Mouse (Mus musculus) left cerebral cortex, adult 6 months (tissue): ENCODE measurements around the gene Mrpl51. TPM values are rescaled to one million over a fixed set of nuclear protein-coding genes. Genes with fewer than 3 reads are reported as not detected.

Experiments
- long read RNA-seq, 2 experiments: library from polyadenylated mRNA; unstranded; transcript quantifications; one replicate each; pipeline ENCODE4 v2.0.0; 2019 to 2020
- polyA plus RNA-seq: library from polyadenylated mRNA; unstranded; fragments of <200 nt; fragmentation: Nextera tagmentation; gene quantifications from 2 replicates; pipeline ENCODE4 v1.2.3, GENCODE M21; 2021

The Mrpl51 gene
- 102 and 129 TPM in 2 replicates for polyA plus RNA-seq
- long read RNA-seq, experiment 1, transcript Mrpl51-201 (3 exons, 3,427 nt): major isoform, 60 of 71 reads
- long read RNA-seq, experiment 1, partial matches to known transcripts: 0 of 71 reads
- long read RNA-seq, experiment 1, other reads (novel, unspliced or antisense): 8 of 71 reads
- long read RNA-seq, experiment 2, transcript Mrpl51-201 (3 exons, 3,427 nt): major isoform, 87 of 116 reads
- long read RNA-seq, experiment 2, transcript Mrpl51-202 (3 exons, 855 nt): minor isoform, 17 of 116 reads
- long read RNA-seq, experiment 2, partial matches to known transcripts: 2 of 116 reads
- long read RNA-seq, experiment 2, other reads (novel, unspliced or antisense): 10 of 116 reads

DNA sequence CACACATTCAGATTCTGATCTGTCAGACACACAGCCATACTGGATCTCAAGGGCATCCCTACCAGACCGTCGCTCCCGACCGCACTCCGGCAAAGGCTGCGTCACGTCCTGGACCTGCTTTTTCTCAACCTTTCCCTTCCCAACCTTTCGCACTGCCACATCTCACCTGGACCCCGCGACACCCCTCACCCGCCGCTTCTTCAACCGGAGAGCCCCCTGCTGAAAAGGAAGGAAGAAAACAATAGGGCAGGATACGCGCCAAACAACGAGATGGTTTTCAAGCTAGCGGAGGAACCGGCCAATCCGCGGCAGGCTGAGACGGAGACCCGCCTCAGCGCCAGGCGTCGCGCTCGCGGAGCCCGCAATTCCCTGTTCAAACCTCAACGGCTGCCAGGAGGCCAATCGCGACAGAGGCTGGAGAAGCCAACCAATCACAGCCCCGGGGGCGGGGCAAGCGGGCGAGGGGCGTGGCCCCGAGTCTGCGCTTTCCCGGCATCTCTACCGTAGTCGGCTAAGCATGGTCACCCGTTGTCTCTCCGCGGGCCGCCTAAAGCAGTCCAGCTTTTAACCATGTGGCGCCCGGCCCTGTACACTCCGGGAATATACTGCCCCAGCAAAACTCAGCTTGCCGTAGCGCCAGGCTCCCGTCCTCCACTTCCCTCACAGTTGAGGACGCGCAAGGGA is at the start of gene Mrpl51, which contains the start of gene Ncapd2:
Gene Mrpl51 (plus strand): TSS at position 470 of the 684 bp plus-strand sequence.
Gene Ncapd2 (minus strand): TSS at position 370 of the 684 bp plus-strand sequence.

DNA sequence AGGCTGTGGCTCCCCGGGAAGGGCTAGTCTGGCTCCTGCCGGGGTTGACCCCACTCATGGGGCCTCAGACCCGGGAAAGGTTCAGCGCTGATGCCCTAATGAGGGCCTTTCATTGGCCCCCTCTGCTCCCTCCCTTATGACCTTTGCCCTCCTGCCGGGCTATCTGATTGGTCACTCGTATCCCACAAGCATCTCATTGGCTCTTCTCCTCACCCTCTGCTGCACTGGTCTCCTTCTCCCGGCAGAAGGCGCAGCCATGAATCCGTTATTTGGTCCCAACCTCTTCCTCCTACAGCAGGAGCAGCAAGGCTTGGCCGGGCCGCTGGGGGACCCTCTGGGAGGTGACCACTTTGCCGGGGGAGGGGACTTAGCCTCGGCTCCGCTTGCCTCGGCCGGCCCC is 46.6 kb upstream of the Mrpl51 start, which contains the start of gene Iffo1:
Gene Iffo1 (plus strand): TSS at position 241 of the 400 bp plus-strand sequence.

GRCm38 (mm10) chr6:125166051-125166751 is 25.4 kb upstream of the Mrpl51 start, which contains the start of gene Gapdh:
TSS of gene Gapdh (minus strand) at chr6:125166467.

GRCm38 (mm10) chr6:125215148-125215954 is 23.8 kb downstream of the Mrpl51 start, which contains the start of gene Vamp1:
TSS of gene Vamp1 (plus strand) at chr6:125215551.

DNA sequence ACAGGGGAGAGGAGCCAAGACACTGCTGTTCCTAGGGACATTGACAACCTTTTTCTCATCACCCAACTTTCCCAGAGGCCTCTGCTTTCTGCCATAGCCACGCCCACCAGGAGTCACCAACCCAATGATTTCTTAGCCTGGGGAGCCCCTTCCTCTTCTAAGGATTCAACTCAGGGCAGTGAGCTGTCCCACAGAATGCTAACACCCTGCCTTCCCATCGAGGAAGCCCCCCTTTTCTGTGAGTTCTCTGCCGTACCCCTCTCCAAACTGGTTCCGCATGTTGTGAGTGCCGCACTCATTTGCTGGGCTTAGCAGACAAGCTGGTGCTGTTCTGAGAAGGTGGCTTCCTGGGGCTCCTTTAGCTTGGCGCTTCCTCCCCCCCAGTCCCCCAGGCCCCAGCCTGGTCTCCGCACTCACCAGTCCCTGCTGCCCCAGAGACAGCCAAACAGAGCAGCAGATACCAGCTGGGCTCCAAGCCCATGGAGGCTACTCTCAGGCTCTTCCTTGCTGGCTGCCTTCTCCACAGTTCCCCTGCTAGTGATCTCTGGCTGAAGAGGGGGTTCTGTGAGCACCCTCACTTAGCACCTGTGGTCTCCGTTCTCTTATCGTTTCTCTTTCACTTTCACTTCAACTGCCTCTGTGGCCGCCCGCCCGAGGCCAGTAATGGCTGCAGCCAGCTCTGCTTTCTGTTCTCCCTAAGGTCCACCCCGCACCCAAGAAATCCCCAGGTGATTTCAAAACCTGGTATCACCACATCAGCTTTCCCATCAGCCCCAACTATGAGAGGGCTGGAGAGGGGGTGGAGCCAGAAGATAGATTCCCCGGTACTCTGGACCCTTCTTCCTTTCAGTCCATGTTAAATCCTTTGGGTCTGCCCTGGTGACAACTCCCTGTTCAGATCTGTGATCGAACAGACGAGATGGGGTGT is 39.8 kb downstream of the Mrpl51 start, which contains the start of gene Tapbpl:
Gene Tapbpl (minus strand): TSS at position 744 of the 928 bp plus-strand sequence.

GRCm38 (mm10) chr6:125236782-125237181 is 45.2 kb downstream of the Mrpl51 start, which contains the start of gene Cd27:
TSS of gene Cd27 (minus strand) at chr6:125237010.

Other genes with a start within 250 kb of the Mrpl51 start
- gene Cops7a, start 226.3 kb upstream of the Mrpl51 start, polyA plus RNA-seq: 254 TPM in 2 replicates
- 42.6 and 156 TPM in 2 replicates for gene Pianp, start 195.1 kb upstream of the Mrpl51 start, polyA plus RNA-seq
- gene Zfp384, start 182.7 kb upstream of the Mrpl51 start, polyA plus RNA-seq: 4.7 and 11.8 TPM in 2 replicates
- 61.4 and 67.8 TPM in 2 replicates for gene Ing4, start 152.0 kb upstream of the Mrpl51 start, polyA plus RNA-seq
- 1.3 and 2.3 TPM in 2 replicates for gene Acrbp, start 142.1 kb upstream of the Mrpl51 start, polyA plus RNA-seq
- 0.87 and 1.2 TPM in 2 replicates for gene Lpar5, start 123.9 kb upstream of the Mrpl51 start, polyA plus RNA-seq
- 52.1 and 67.3 TPM in 2 replicates for gene Chd4, start 95.8 kb upstream of the Mrpl51 start, polyA plus RNA-seq
- gene Nop2, start 59.9 kb upstream of the Mrpl51 start, polyA plus RNA-seq: 14.6 and 14.8 TPM in 2 replicates
- gene Iffo1, start 46.6 kb upstream of the Mrpl51 start, polyA plus RNA-seq: 20.1 and 21.2 TPM in 2 replicates
- gene Gapdh, start 25.3 kb upstream of the Mrpl51 start, polyA plus RNA-seq: 2,886 and 3,956 TPM in 2 replicates
- gene Ncapd2, start 100 bp upstream of the Mrpl51 start, polyA plus RNA-seq: 3.2 and 4.5 TPM in 2 replicates
- 37.9 and 46.4 TPM in 2 replicates for gene Vamp1, start 23.8 kb downstream of the Mrpl51 start, polyA plus RNA-seq
- 6.8 and 8.6 TPM in 2 replicates for gene Tapbpl, start 40.1 kb downstream of the Mrpl51 start, polyA plus RNA-seq
- 0.43 and 0.77 TPM in 2 replicates for gene Cd27, start 45.2 kb downstream of the Mrpl51 start, polyA plus RNA-seq
- not detected in 2 replicates for gene Tuba3a, start 94.2 kb downstream of the Mrpl51 start, polyA plus RNA-seq
- 3.4 and 6.8 TPM in 2 replicates for gene Ltbr, start 122.1 kb downstream of the Mrpl51 start, polyA plus RNA-seq
- 1.3 and 2.2 TPM in 2 replicates for gene Scnn1a, start 128.9 kb downstream of the Mrpl51 start, polyA plus RNA-seq
- gene Tnfrsf1a, start 157.6 kb downstream of the Mrpl51 start, polyA plus RNA-seq: 5.5 and 10.6 TPM in 2 replicates
- gene Plekhg6, start 189.0 kb downstream of the Mrpl51 start, polyA plus RNA-seq: 0.06 and 0.10 TPM in 2 replicates